25 mouse cellular contexts compared by ENCODE assay signal in genomic region chr2:102056144-102056543, GRCm38 (mm10).
DNase-seq lines count a peak whose midpoint lies in the region; ATAC-seq and TF ChIP-seq lines count a peak whose summit lies in the region.
"Had no signal": no experiment of that assay in that cellular context is flagged by ENCODE, and none has a peak within 500 bp of the region (broad histone marks: within the 10 kb centered on the region; RNA-seq: fewer than 3 reads in every experiment).

No protein-coding gene starts in this region.

- DNase-seq in cerebellum, adult 11-12 months, result peak; percentile 14
- DNase-seq in cerebellum, adult 11 months, result no peak
- DNase-seq in liver, postnatal 0 days, result no peak
- DNase-seq in liver, result no peak
- peak; percentile 57 for DNase-seq in thymus, adult 2 months
- no peak for DNase-seq in testis, postnatal 10 days (ENCODE audit: low spot score)
- no peak for DNase-seq in testis, postnatal 14 days (ENCODE audit: low spot score)
- DNase-seq: adrenal gland, adult 8-10 months; cerebellum, adult 9-11 months; gastrocnemius, postnatal 36 days; heart, postnatal 10 days; kidney, postnatal 36 days; left cerebral cortex, postnatal 4 days had no signal

- no peak for TF ChIP-seq CTCF in liver, postnatal 0 days (IDR thresholded peaks at IDR 0.05; ENCODE audit: low read depth)
- no peak for TF ChIP-seq CTCF in thymus, adult 2 months (IDR thresholded peaks at IDR 0.05; ENCODE audit: borderline replicate concordance, control insufficient read depth, extremely low read depth, insufficient read depth, low read length, poor library complexity)

- WGBS in liver, postnatal 0 days (ENCODE audit: insufficient replicate concordance), result 54% methylated on average over 8 of the region's 8 CpGs
- 29% methylated on average over 8 of the region's 8 CpGs for WGBS in thymus, adult 2 months

- no peak overlapping the region for H3K4me3 ChIP-seq in liver, postnatal 0 days (ENCODE audit: low read depth, low read length)
- no peak overlapping the region for H3K4me3 ChIP-seq in thymus, adult 2 months (ENCODE audit: control insufficient read depth, insufficient read depth, low read length)
- H3K4me3 ChIP-seq: forebrain, embryonic 12.5 days; hindbrain, embryonic 10.5 days; kidney, embryonic 15.5 days; limb, embryonic 15.5 days; liver, embryonic 15.5 days; midbrain, embryonic 15.5 days; neural tube, embryonic 12.5 days had no signal

- no peaks in the 10 kb centered on the region for H3K27me3 ChIP-seq in liver, postnatal 0 days (ENCODE audit: insufficient read depth, low read length)
- no peaks in the 10 kb centered on the region for H3K27me3 ChIP-seq in thymus, adult 2 months (ENCODE audit: control insufficient read depth, insufficient read depth, low read length)
- H3K27me3 ChIP-seq: forebrain, embryonic 12.5 days; kidney, embryonic 15.5 days; limb, embryonic 15.5 days; liver, embryonic 15.5 days; midbrain, embryonic 15.5 days; neural tube, embryonic 12.5 days had no signal

- no peak overlapping the region for H3K9ac ChIP-seq in liver, postnatal 0 days (replicated peaks)
- H3K9ac ChIP-seq: forebrain, embryonic 12.5 days; kidney, embryonic 15.5 days; limb, embryonic 15.5 days; liver, embryonic 15.5 days; midbrain, embryonic 15.5 days; neural tube, embryonic 12.5 days had no signal

- 0 out of 2 replicates have a peak, but pooled peaks cover 3% of the 10 kb centered on the region for H3K36me3 ChIP-seq in liver, postnatal 0 days (replicated peaks; ENCODE audit: insufficient read depth, low read length)
- H3K36me3 ChIP-seq in thymus, adult 2 months (ENCODE audit: control insufficient read depth, insufficient read depth, low read length), result no peaks in the 10 kb centered on the region
- H3K36me3 ChIP-seq: liver, embryonic 15.5 days; midbrain, embryonic 15.5 days had no signal

- no peak for TF ChIP-seq EP300 in liver, postnatal 0 days (IDR thresholded peaks at IDR 0.05; ENCODE audit: low read depth)

- no peak for ATAC-seq in liver, postnatal 0 days
- ATAC-seq: activated CD4-positive, CD25-positive, alpha-beta regulatory T cell, adult 4 months; hindbrain, embryonic 16.5 days; intestine, embryonic 16.5 days; lung, postnatal 0 days; midbrain, embryonic 15.5 days had no signal

- peaks cover 7% of the 10 kb centered on the region for H3K4me1 ChIP-seq in liver, postnatal 0 days (ENCODE audit: insufficient read depth)
- peaks cover 67% of the 10 kb centered on the region for H3K4me1 ChIP-seq in thymus, adult 2 months (replicated peaks; ENCODE audit: control insufficient read depth, insufficient read depth, low read length)
- H3K4me1 ChIP-seq: midbrain, embryonic 15.5 days; neural tube, embryonic 12.5 days had no signal

- H3K9me3 ChIP-seq in liver, postnatal 0 days (ENCODE audit: low read length), result no peaks in the 10 kb centered on the region
- H3K9me3 ChIP-seq: forebrain, embryonic 12.5 days; hindbrain, embryonic 10.5 days; kidney, embryonic 15.5 days; limb, embryonic 15.5 days; liver, embryonic 15.5 days; midbrain, embryonic 15.5 days; neural tube, embryonic 12.5 days had no signal

- peak overlapping the region; percentile 66; the same call in 1 of the 2 replicates for H3K27ac ChIP-seq in liver, postnatal 0 days (ENCODE audit: low read depth)
- peak overlapping the region; percentile 99 for H3K27ac ChIP-seq in thymus, adult 2 months (ENCODE audit: control insufficient read depth, insufficient read depth, low read length)
- H3K27ac ChIP-seq: forebrain, embryonic 12.5 days; hindbrain, embryonic 10.5 days; kidney, embryonic 15.5 days; limb, embryonic 15.5 days; liver, embryonic 15.5 days; macrophage; midbrain, embryonic 15.5 days; neural tube, embryonic 12.5 days had no signal

- TF ChIP-seq POLR2A in thymus, adult 2 months (IDR thresholded peaks at IDR 0.05; ENCODE audit: control insufficient read depth, extremely low read depth, insufficient read depth, low read length, poor library complexity), result no peak

- H3K4me2 ChIP-seq in liver, postnatal 0 days (ENCODE audit: low read depth, low read length), result no peak overlapping the region
- H3K4me2 ChIP-seq: forebrain, embryonic 12.5 days; kidney, embryonic 15.5 days; limb, embryonic 15.5 days; liver, embryonic 15.5 days; midbrain, embryonic 15.5 days; neural tube, embryonic 12.5 days had no signal

Comparison
In these comparisons a context has a peak if more than half of its experiments do, and no peak if none do; other contexts are left out.
1. DNase-seq: peak in cerebellum, adult 11-12 months (single experiment) and thymus, adult 2 months (single experiment); none in cerebellum, adult 11 months (single experiment), liver, postnatal 0 days (single experiment), liver (single experiment), testis, postnatal 10 days (single experiment) and testis, postnatal 14 days (single experiment).